Mouse (Mus musculus) embryonic facial prominence, embryonic 15.5 days (tissue): ENCODE results near the gene Acss2. TPM values are rescaled to one million over a fixed set of nuclear protein-coding genes. Genes with fewer than 3 reads are reported as not detected.

Source experiments
- ATAC-seq: fragments of 200-750 bp; cut with Nextera tagmentation; 2 replicates; pipeline ENCODE4 v1.8.0; 2017; ENCODE audit warnings: low read depth, moderate TSS enrichment; ENCODE audit not compliant: insufficient number of reproducible peaks, low FRiP score, low TSS enrichment
- H3K27ac ChIP-seq: fragments of 300-500 bp; sonication (generic); replicated peaks from 2 replicates; pipeline ENCODE4 v1.5.1; 2015; ENCODE audit warnings: mild to moderate bottlenecking, inconsistent platforms
- H3K27me3 ChIP-seq: fragments of 300-500 bp; sonication (generic); 2 replicates; pipeline ENCODE4 v1.6.1; 2015; ENCODE audit warnings: inconsistent platforms
- H3K36me3 ChIP-seq: fragments of 300-500 bp; sonication (generic); 2 replicates; pipeline ENCODE4 v1.6.1; 2015; ENCODE audit warnings: mild to moderate bottlenecking, inconsistent platforms
- H3K4me1 ChIP-seq: fragments of 300-500 bp; sonication (generic); 2 replicates; pipeline ENCODE4 v1.6.1; 2015; ENCODE audit warnings: inconsistent platforms
- H3K4me2 ChIP-seq: fragments of 300-500 bp; sonication (generic); replicated peaks from 2 replicates; pipeline ENCODE4 v1.6.1; 2015; ENCODE audit warnings: mild to moderate bottlenecking, inconsistent platforms
- H3K4me3 ChIP-seq: fragments of 300-500 bp; sonication (generic); replicated peaks from 2 replicates; pipeline ENCODE4 v1.5.1; 2015; ENCODE audit warnings: mild to moderate bottlenecking, inconsistent platforms
- H3K9ac ChIP-seq: fragments of 300-500 bp; sonication (generic); 2 replicates; pipeline ENCODE4 v1.6.1; 2015; ENCODE audit warnings: inconsistent platforms
- H3K9me3 ChIP-seq: fragments of 300-500 bp; sonication (generic); replicated peaks from 2 replicates; pipeline ENCODE4 v1.6.1; 2016; ENCODE audit warnings: inconsistent platforms
- WGBS: fragments of 180-500 bp; shearing (Covaris S2); methylation state at CpG from one replicate; pipeline ENCODE4 v1.1.7; 2015; 5-methylcytosine and 5-hydroxymethylcytosine counted together
- polyA plus RNA-seq: library from polyadenylated mRNA; unstranded; fragments of >200 nt; fragmentation: Nextera tagmentation; extraction: Ambion mirVana; gene quantifications from 2 replicates; pipeline ENCODE4 v1.2.1, GENCODE M21; 2015

Acss2 gene
- 14.5 and 14.9 TPM in 2 replicates for polyA plus RNA-seq

GRCm38 (mm10) chr2:155517455-155518423 lies at the start of gene Acss2, which contains the start of gene Ggt7:
Gene Acss2, plus strand, starts transcription at chr2:155517948.
Gene Ggt7, minus strand, starts transcription at chr2:155518237.
- H3K4me2 ChIP-seq: peak within 1 kb of the TSS; percentile 78
- peak within 1 kb of the TSS; percentile 50 for H3K9ac ChIP-seq
- ATAC-seq: peak; percentile 100
- H3K4me3 ChIP-seq: peak within 1 kb of the TSS; percentile 87
- H3K27ac ChIP-seq: peak within 1 kb of the TSS; percentile 55
- no peaks in the 10 kb centered on the region for H3K9me3 ChIP-seq
- 4% methylated on average over 70 of the region's 70 CpGs for WGBS
- H3K4me1 ChIP-seq: peaks cover 22% of the 10 kb centered on the region
- peaks cover 3% of the 10 kb centered on the region; the same call in 1 of the 2 replicates for H3K27me3 ChIP-seq
- no peaks in the 10 kb centered on the region for H3K36me3 ChIP-seq

DNA sequence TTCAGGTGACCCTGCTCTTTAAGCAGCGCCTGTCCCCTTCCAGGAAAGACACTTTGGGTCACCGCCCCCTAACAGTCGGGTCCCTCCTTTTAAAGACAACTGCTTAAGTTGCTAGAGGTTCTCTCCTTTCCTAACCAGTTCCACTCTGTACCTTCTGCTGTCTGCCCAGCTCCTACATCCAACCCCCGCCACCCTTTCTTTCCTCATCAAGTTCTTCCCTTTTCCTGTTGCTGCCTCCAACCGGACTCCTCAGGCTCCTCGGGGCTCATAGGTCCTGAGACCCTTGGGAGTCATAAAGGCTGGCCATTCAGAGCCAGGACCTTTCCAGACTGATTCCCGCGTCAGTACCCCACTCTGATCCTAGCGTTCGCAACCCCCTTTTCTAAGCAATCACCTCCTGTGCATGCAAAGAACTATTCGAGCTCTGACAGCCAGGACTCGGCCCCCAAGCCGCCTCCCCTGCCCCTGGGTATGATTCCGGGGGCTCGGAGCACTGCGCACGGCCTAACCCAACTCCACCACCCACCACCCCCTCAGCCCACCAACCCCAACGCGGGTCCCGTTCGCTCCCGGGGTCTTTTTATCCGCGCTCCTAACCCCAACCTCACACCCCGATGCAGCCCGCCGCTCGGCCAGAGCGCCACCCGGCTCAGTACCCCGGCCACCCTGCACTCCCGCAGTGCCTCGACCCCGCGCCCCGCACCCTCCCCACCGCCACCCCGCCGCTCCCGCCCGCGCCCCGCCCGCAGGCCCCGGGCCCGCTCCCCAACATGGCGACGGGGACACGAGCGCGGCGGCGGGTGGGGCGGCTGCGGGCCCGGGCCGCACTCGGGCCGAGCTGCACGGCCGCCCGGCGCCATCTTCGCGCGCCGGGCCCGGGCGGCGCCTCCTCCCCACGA lies 44.8 kb upstream of the Acss2 start:
- Histone ChIP-seq H3K4me2 (peak overlapping the region; percentile 56), H3K9ac (peak overlapping the region; percentile 94), H3K4me3 (peak overlapping the region; percentile 72), H3K36me3 (no peaks in the 10 kb centered on the region), H3K9me3 (no peaks in the 10 kb centered on the region), H3K27me3 (no peaks in the 10 kb centered on the region), H3K27ac (peak overlapping the region; percentile 91), H3K4me1 (peaks cover 19% of the 10 kb centered on the region)
- peak; percentile 81 for ATAC-seq
- WGBS: under 1% methylated on average over 62 of the region's 71 CpGs

DNA sequence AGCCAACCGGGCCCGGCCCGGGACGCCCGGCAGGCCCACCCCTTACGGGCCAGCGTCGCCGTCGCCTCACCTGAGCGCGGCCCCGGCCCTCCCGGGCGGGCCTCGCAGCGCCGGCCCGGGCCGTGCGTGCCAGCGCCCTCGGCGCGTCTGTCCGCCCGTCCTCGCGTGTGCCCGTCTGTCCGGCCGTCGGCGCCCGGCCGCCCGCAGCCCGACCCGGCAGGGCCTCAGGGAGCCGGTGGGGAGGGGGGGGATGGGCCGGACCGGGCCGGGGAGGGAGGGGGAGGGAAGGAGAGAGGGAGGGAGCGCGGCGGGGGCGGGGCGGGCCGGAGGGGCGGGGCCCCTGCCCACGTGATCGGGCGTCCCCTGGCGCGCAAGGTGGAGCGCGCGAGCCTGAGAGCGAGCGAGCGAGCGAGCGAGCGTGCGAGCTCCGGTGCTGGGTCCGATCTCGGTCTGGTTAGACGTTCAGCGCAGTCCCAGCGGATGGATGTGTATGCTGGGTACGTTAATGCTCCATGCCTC lies 44.1 kb upstream of the Acss2 start, which contains the start of gene Ncoa6:
Ncoa6 (minus strand) TSS at position 325 of the 519 bp plus-strand sequence.
- no peaks in the 10 kb centered on the region for H3K9me3 ChIP-seq
- peak within 1 kb of the TSS; percentile 94 for H3K9ac ChIP-seq
- peak; percentile 87 for ATAC-seq
- peaks cover 19% of the 10 kb centered on the region for H3K4me1 ChIP-seq
- H3K4me2 ChIP-seq: peak within 1 kb of the TSS; percentile 56
- no peaks in the 10 kb centered on the region for H3K27me3 ChIP-seq
- peak within 1 kb of the TSS; percentile 72 for H3K4me3 ChIP-seq
- H3K27ac ChIP-seq: peak within 1 kb of the TSS; percentile 91
- WGBS: 1% methylated on average over 53 of the region's 72 CpGs
- no peaks in the 10 kb centered on the region for H3K36me3 ChIP-seq

GRCm38 (mm10) chr2:155482021-155482420 lies 35.7 kb upstream of the Acss2 start:
- no peak for ATAC-seq
- Histone ChIP-seq H3K9ac (no peak overlapping the region), H3K27ac (no peak overlapping the region)

GRCm38 (mm10) chr2:155490998-155491397 lies 26.8 kb upstream of the Acss2 start:
- Histone ChIP-seq H3K27me3 (no peaks in the 10 kb centered on the region), H3K36me3 (no peaks in the 10 kb centered on the region), H3K9ac (no peak overlapping the region), H3K27ac (no peak overlapping the region), H3K9me3 (no peaks in the 10 kb centered on the region), H3K4me1 (no peaks in the 10 kb centered on the region), H3K4me2 (no peak overlapping the region), H3K4me3 (no peak overlapping the region)
- ATAC-seq: no peak
- 91% methylated on average over 6 of the region's 6 CpGs for WGBS

More at GRCm38 (mm10) chr2:155482021-155482420, 35.7 kb upstream of the Acss2 start:
- H3K27me3 ChIP-seq: no peaks in the 10 kb centered on the region
- H3K36me3 ChIP-seq: no peaks in the 10 kb centered on the region
- 44% methylated on average over 3 of the region's 3 CpGs for WGBS
- no peaks in the 10 kb centered on the region for H3K9me3 ChIP-seq
- H3K4me3 ChIP-seq: no peak overlapping the region
- no peaks in the 10 kb centered on the region for H3K4me1 ChIP-seq
- H3K4me2 ChIP-seq: no peak overlapping the region

DNA sequence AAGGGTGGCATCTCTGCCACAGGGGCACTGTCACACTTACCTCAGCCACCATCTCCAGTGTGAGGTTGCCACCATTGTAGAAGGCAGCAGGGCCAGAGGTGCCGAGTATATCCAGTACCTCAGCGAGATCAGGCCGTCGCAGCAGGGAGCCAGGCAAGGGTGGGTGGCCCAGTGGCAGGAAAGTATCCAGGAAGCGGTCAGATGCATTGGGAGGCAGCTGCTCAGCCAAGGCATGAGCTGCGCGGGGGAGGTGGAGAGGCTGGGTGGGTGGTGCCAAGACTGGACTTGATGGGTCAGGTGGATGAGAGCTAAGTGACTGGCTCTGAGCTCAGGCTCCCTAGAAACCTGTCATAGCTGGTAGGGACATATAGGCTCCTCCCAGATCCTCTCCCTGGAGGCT lies 15.2 kb upstream of the Acss2 start:
- Histone ChIP-seq H3K4me3 (no peak overlapping the region), H3K4me2 (no peak overlapping the region), H3K27ac (no peak overlapping the region), H3K4me1 (peaks cover 7% of the 10 kb centered on the region), H3K36me3 (no peaks in the 10 kb centered on the region), H3K9me3 (no peaks in the 10 kb centered on the region), H3K27me3 (no peaks in the 10 kb centered on the region), H3K9ac (no peak overlapping the region)
- WGBS: 73% methylated on average over 7 of the region's 7 CpGs
- ATAC-seq: no peak

DNA sequence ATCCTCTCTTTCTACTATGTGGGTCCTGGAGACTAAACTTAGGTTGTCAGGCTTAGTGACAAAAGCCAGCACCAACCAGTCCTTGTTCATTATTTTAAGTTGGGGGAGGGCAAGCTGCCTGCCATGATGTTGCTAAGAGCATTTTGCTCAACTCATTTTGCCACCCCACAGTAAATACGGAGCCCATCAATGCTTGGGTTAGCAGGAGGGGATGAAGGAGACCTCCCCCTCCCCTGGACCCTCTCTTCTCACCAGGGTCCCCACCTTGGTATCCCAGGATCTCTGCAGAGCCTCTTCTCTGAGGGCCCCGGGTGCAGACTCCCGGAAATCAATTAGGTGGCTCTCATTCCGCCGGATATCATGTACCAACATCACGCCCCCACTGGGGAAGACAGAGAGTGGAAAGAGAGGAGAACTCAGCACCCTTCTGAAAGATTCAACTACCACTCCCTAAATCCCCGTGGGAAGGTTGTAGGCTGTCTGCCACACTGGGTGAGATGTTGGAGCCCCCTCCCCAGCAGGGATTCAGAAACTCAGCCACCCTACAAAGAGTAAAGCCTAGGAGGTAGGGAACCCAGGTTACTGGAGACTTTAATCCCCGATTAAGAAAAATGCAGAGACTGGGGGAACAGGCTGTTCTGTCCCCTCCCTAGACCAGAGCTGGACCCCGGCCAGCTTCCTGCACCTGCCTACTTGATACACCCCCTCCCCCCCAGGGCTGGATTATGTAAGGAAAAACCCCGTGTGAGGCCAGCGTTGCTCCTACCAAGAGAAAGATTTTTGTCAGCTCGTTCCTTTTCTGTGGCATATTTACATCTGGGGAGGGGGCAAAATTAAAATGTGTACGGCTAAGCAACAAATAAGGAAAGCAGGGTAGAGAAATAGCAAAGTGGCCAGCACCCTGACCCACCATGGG lies 13.1 kb upstream of the Acss2 start:
- WGBS: 43% methylated on average over 13 of the region's 13 CpGs
- peak; percentile 69 for ATAC-seq
- Histone ChIP-seq H3K4me3 (no peak overlapping the region), H3K4me2 (0 out of 2 replicates have a peak overlapping the region, but pooled peaks have one; percentile 4), H3K4me1 (peaks cover 7% of the 10 kb centered on the region), H3K9me3 (no peaks in the 10 kb centered on the region), H3K9ac (no peak overlapping the region), H3K36me3 (no peaks in the 10 kb centered on the region), H3K27me3 (no peaks in the 10 kb centered on the region), H3K27ac (no peak overlapping the region)

- WGBS: 91% methylated on average over 9 of the region's 9 CpGs
- ATAC-seq: no peak
These were observed 11.9 kb upstream of the Acss2 start for GRCm38 (mm10) chr2:155505811-155506210.

DNA sequence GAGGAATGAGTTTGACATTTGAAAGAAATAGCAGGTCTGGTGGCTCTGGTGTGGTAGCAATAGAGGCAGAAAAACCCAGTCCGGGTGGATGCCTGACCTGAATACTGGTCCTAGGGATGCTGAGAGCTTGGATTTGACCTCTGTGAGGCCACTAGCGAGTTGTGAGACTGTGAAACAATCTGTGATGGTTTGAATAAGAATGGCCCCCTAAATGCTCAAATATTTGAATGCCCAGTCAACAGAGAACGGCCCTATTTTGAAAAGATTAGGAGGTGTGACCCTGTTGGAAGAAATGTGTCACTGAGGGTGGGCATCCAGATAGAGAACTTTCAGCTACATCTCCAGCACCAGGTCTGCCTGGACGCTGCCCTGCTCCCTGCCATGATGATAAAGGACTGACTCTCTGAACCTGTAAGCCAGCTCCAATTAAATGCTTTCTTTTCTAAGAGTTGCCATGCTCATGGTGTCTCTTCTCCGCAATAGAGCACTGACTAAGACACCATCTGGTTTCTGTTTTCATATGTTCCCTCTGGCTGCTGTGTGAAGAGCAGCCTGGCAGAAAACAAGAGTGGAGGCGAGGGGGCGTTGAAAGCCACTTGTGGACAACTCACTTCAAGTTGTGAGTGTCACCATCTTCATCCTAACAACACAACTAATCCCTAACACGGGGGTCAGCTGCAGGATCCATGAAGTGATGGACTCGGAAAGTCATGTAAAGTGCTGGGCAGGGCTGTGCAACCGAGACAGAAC lies 9.9 kb upstream of the Acss2 start:
- no peak overlapping the region for H3K9ac ChIP-seq
- 60% methylated on average over 10 of the region's 10 CpGs for WGBS

More at GRCm38 (mm10) chr2:155505811-155506210, 11.9 kb upstream of the Acss2 start:
- Histone ChIP-seq H3K9ac (no peak overlapping the region), H3K36me3 (no peaks in the 10 kb centered on the region), H3K27ac (no peak overlapping the region), H3K4me2 (no peak overlapping the region), H3K4me3 (no peak overlapping the region), H3K9me3 (no peaks in the 10 kb centered on the region), H3K27me3 (no peaks in the 10 kb centered on the region), H3K4me1 (peaks cover 7% of the 10 kb centered on the region)

More for the DNA sequence above, 9.9 kb upstream of the Acss2 start:
- H3K4me1 ChIP-seq: peaks cover 7% of the 10 kb centered on the region
- H3K36me3 ChIP-seq: no peaks in the 10 kb centered on the region
- H3K9me3 ChIP-seq: no peaks in the 10 kb centered on the region
- H3K4me2 ChIP-seq: no peak overlapping the region
- no peak for ATAC-seq
- H3K4me3 ChIP-seq: no peak overlapping the region
- no peak overlapping the region for H3K27ac ChIP-seq
- H3K27me3 ChIP-seq: no peaks in the 10 kb centered on the region
